Mouse (Mus musculus): ENCODE measurements around the gene Scn9a.

- no peak for TF ChIP-seq HCFC1 (IDR thresholded peaks at IDR 0.05; ENCODE audit: borderline replicate concordance, insufficient read depth, low read length)
- peak; percentile 45; the same call in 1 of the 2 replicates for TF ChIP-seq ZC3H11A (IDR thresholded peaks at IDR 0.05; ENCODE audit: borderline replicate concordance, low read depth, low read length)
- TF ChIP-seq MAFK (IDR thresholded peaks at IDR 0.05; ENCODE audit: insufficient read depth, low read depth, low read length), result no peak
Measured at GRCm38 (mm10) chr2:66519966-66520365, 114.8 kb downstream of the Scn9a start.

Data from ES-E14 (cell line).